Mouse (Mus musculus) forebrain, embryonic 13.5 days (tissue): ENCODE measurements around the gene Baz2b. TPM values are rescaled to one million over a fixed set of nuclear protein-coding genes. Genes with fewer than 3 reads are reported as not detected.
A peak's percentile ranks its signal among the peaks of the same experiment; 100 is the strongest.
"Not testable (repeated sequence)": the region's sequence is repeated elsewhere in the genome, so short reads cannot be mapped to it uniquely, and the experiment has no call there.

ENCODE experiments used
- ATAC-seq: fragments of 200-750 bp; cut with Nextera tagmentation; 2 replicates; pipeline ENCODE4 v1.8.0; 2017
- H3K27ac ChIP-seq: fragments of 300-500 bp; sonication (generic); 2 replicates; pipeline ENCODE4 v1.5.1; 2015; ENCODE audit warnings: inconsistent platforms, mild to moderate bottlenecking, moderate library complexity
- H3K27me3 ChIP-seq: fragments of 300-500 bp; sonication (generic); 2 replicates; pipeline ENCODE4 v1.6.1; 2015; ENCODE audit warnings: mild to moderate bottlenecking, inconsistent platforms
- H3K36me3 ChIP-seq: fragments of 300-500 bp; sonication (generic); 2 replicates; pipeline ENCODE4 v1.6.1; 2015; ENCODE audit warnings: mild to moderate bottlenecking, inconsistent platforms; ENCODE audit not compliant: poor library complexity, severe bottlenecking
- H3K4me1 ChIP-seq: fragments of 300-500 bp; sonication (generic); 2 replicates; pipeline ENCODE4 v1.6.1; 2015; ENCODE audit warnings: inconsistent platforms
- H3K4me2 ChIP-seq: fragments of 300-500 bp; sonication (generic); 2 replicates; pipeline ENCODE4 v1.6.1; 2015; ENCODE audit warnings: inconsistent platforms, mild to moderate bottlenecking, moderate library complexity
- H3K4me3 ChIP-seq: fragments of 300-500 bp; sonication (generic); 2 replicates; pipeline ENCODE4 v1.5.1; 2015; ENCODE audit warnings: mild to moderate bottlenecking, inconsistent platforms
- H3K9ac ChIP-seq: fragments of 300-500 bp; sonication (generic); 2 replicates; pipeline ENCODE4 v1.6.1; 2015; ENCODE audit warnings: mild to moderate bottlenecking, inconsistent platforms
- H3K9me3 ChIP-seq: fragments of 300-500 bp; sonication (generic); replicated peaks from 2 replicates; pipeline ENCODE4 v1.6.1; 2016; ENCODE audit warnings: inconsistent platforms
- WGBS: fragments of 180-500 bp; shearing (Covaris S2); methylation state at CpG from one replicate; pipeline ENCODE4 v1.1.7; 2015; 5-methylcytosine and 5-hydroxymethylcytosine counted together
- polyA plus RNA-seq: library from polyadenylated mRNA; unstranded; fragments of >200 nt; fragmentation: Nextera tagmentation; extraction: Ambion mirVana; gene quantifications from 2 replicates; pipeline ENCODE4 v1.2.1, GENCODE M21; 2015

Gene Baz2b
- polyA plus RNA-seq, 1 experiment from 2014 or later: 85.7 TPM

- Histone ChIP-seq H3K4me3 (no peak overlapping the region), H3K9me3 (no peaks in the 10 kb centered on the region), H3K36me3 (0 out of 2 replicates have a peak, but pooled peaks cover 3% of the 10 kb centered on the region), H3K27me3 (no peaks in the 10 kb centered on the region), H3K4me1 (peaks cover 16% of the 10 kb centered on the region), H3K9ac (no peak overlapping the region), H3K4me2 (no peak overlapping the region; the same call in 1 of the 2 replicates), H3K27ac (no peak overlapping the region)
- 51% methylated on average over 7 of the region's 7 CpGs for WGBS
- ATAC-seq: peak; percentile 87
Measured at GRCm38 (mm10) chr2:60082984-60083636, 126.5 kb downstream of the Baz2b start.

GRCm38 (mm10) chr2:60082225-60082624 lies 127.4 kb downstream of the Baz2b start:
- WGBS: 94% methylated on average over 4 of the region's 4 CpGs
- H3K36me3 ChIP-seq: no peaks in the 10 kb centered on the region
- H3K4me2 ChIP-seq: no peak overlapping the region
- ATAC-seq: no peak
- no peak overlapping the region for H3K27ac ChIP-seq
- H3K4me3 ChIP-seq: no peak overlapping the region
- no peak overlapping the region for H3K9ac ChIP-seq
- no peaks in the 10 kb centered on the region for H3K9me3 ChIP-seq
- H3K4me1 ChIP-seq: peaks cover 19% of the 10 kb centered on the region
- H3K27me3 ChIP-seq: no peaks in the 10 kb centered on the region

GRCm38 (mm10) chr2:60080831-60081230 lies 128.8 kb downstream of the Baz2b start:
- 81% methylated on average over 4 of the region's 4 CpGs for WGBS
- no peak for ATAC-seq

GRCm38 (mm10) chr2:60077631-60078030 lies 132.0 kb downstream of the Baz2b start:
- 66% methylated on average over 9 of the region's 9 CpGs for WGBS
- no peaks in the 10 kb centered on the region for H3K36me3 ChIP-seq
- no peak overlapping the region for H3K27ac ChIP-seq
- no peak overlapping the region for H3K4me2 ChIP-seq
- H3K27me3 ChIP-seq: no peaks in the 10 kb centered on the region
- no peak overlapping the region for H3K4me3 ChIP-seq
- H3K4me1 ChIP-seq: peaks cover 16% of the 10 kb centered on the region
- ATAC-seq: no peak
- H3K9me3 ChIP-seq: no peaks in the 10 kb centered on the region
- H3K9ac ChIP-seq: no peak overlapping the region

More at GRCm38 (mm10) chr2:60080831-60081230, 128.8 kb downstream of the Baz2b start:
- H3K4me3 ChIP-seq: no peak overlapping the region
- no peaks in the 10 kb centered on the region for H3K27me3 ChIP-seq
- no peak overlapping the region for H3K4me2 ChIP-seq
- peaks cover 31% of the 10 kb centered on the region for H3K4me1 ChIP-seq
- H3K36me3 ChIP-seq: no peaks in the 10 kb centered on the region
- H3K9ac ChIP-seq: no peak overlapping the region
- no peaks in the 10 kb centered on the region for H3K9me3 ChIP-seq
- H3K27ac ChIP-seq: no peak overlapping the region

GRCm38 (mm10) chr2:60076800-60077199 lies 132.8 kb downstream of the Baz2b start:
- no peaks in the 10 kb centered on the region for H3K27me3 ChIP-seq
- H3K4me1 ChIP-seq: peaks cover 15% of the 10 kb centered on the region
- no peaks in the 10 kb centered on the region for H3K36me3 ChIP-seq
- no peak for ATAC-seq
- H3K9ac ChIP-seq: no peak overlapping the region
- no peak overlapping the region for H3K27ac ChIP-seq
- no peak overlapping the region for H3K4me3 ChIP-seq
- WGBS: 47% methylated on average over 7 of the region's 7 CpGs
- no peaks in the 10 kb centered on the region for H3K9me3 ChIP-seq
- H3K4me2 ChIP-seq: no peak overlapping the region

- Histone ChIP-seq H3K27me3 (no peaks in the 10 kb centered on the region), H3K9ac (no peak overlapping the region), H3K27ac (no peak overlapping the region), H3K4me1 (peaks cover 15% of the 10 kb centered on the region), H3K36me3 (no peaks in the 10 kb centered on the region), H3K4me3 (no peak overlapping the region), H3K4me2 (no peak overlapping the region), H3K9me3 (no peaks in the 10 kb centered on the region)
- ATAC-seq: no peak
- 3% methylated on average over 1 of the region's 1 CpGs for WGBS
Measured at GRCm38 (mm10) chr2:60076025-60076424, 133.6 kb downstream of the Baz2b start.

GRCm38 (mm10) chr2:60073798-60074197 lies 135.8 kb downstream of the Baz2b start:
- H3K27ac ChIP-seq, H3K9me3 ChIP-seq, H3K27me3 ChIP-seq, H3K4me3 ChIP-seq, H3K36me3 ChIP-seq, ATAC-seq, H3K4me2 ChIP-seq, H3K9ac ChIP-seq: not testable (repeated sequence)
- WGBS: 96% methylated on average over 1 of the region's 1 CpGs
- H3K4me1 ChIP-seq: peaks cover 17% of the 10 kb centered on the region

- Histone ChIP-seq H3K27ac (no peak overlapping the region), H3K4me2 (no peak overlapping the region), H3K4me3 (no peak overlapping the region), H3K36me3 (no peaks in the 10 kb centered on the region), H3K9ac (no peak overlapping the region), H3K27me3 (no peaks in the 10 kb centered on the region), H3K9me3 (no peaks in the 10 kb centered on the region), H3K4me1 (peaks cover 18% of the 10 kb centered on the region)
- 80% methylated on average over 8 of the region's 8 CpGs for WGBS
- no peak for ATAC-seq
Measured at GRCm38 (mm10) chr2:60071813-60072212, 137.8 kb downstream of the Baz2b start.

- ATAC-seq: no peak
- H3K4me2 ChIP-seq: no peak overlapping the region
- no peak overlapping the region for H3K27ac ChIP-seq
- peaks cover 11% of the 10 kb centered on the region; the same call in 1 of the 2 replicates for H3K4me1 ChIP-seq
- no peak overlapping the region for H3K4me3 ChIP-seq
- peaks cover under 1% of the 10 kb centered on the region; the same call in 1 of the 2 replicates for H3K36me3 ChIP-seq
- no peak overlapping the region for H3K9ac ChIP-seq
- H3K27me3 ChIP-seq: no peaks in the 10 kb centered on the region
- WGBS: 83% methylated on average over 5 of the region's 5 CpGs
- no peaks in the 10 kb centered on the region for H3K9me3 ChIP-seq
Measured at GRCm38 (mm10) chr2:60070938-60071337, 138.7 kb downstream of the Baz2b start.

GRCm38 (mm10) chr2:60068468-60068867 lies 141.2 kb downstream of the Baz2b start:
- Histone ChIP-seq H3K36me3 (peaks cover 19% of the 10 kb centered on the region), H3K9me3 (no peaks in the 10 kb centered on the region), H3K4me1 (peaks cover 11% of the 10 kb centered on the region; the same call in 1 of the 2 replicates), H3K4me3 (no peak overlapping the region), H3K27me3 (no peaks in the 10 kb centered on the region), H3K4me2 (no peak overlapping the region), H3K27ac (no peak overlapping the region), H3K9ac (no peak overlapping the region)
- 17% methylated on average over 3 of the region's 3 CpGs for WGBS
- 0 out of 2 replicates have a peak, but pooled peaks have one; percentile 45 for ATAC-seq

- ATAC-seq: no peak
Measured at GRCm38 (mm10) chr2:60065415-60065814, 144.2 kb downstream of the Baz2b start.

GRCm38 (mm10) chr2:60060185-60060775 lies 149.4 kb downstream of the Baz2b start:
- 100% methylated on average over 1 of the region's 1 CpGs for WGBS
- Histone ChIP-seq H3K4me2 (no peak overlapping the region), H3K9me3 (no peaks in the 10 kb centered on the region)

More at GRCm38 (mm10) chr2:60065415-60065814, 144.2 kb downstream of the Baz2b start:
- Histone ChIP-seq H3K36me3 (peaks cover 29% of the 10 kb centered on the region), H3K4me1 (peaks cover 11% of the 10 kb centered on the region; the same call in 1 of the 2 replicates), H3K4me2 (no peak overlapping the region), H3K27ac (no peak overlapping the region), H3K9ac (no peak overlapping the region), H3K27me3 (no peaks in the 10 kb centered on the region), H3K4me3 (no peak overlapping the region), H3K9me3 (no peaks in the 10 kb centered on the region)
- WGBS: 94% methylated on average over 5 of the region's 5 CpGs

More at GRCm38 (mm10) chr2:60060185-60060775, 149.4 kb downstream of the Baz2b start:
- Histone ChIP-seq H3K4me1 (peaks cover 11% of the 10 kb centered on the region), H3K27me3 (no peaks in the 10 kb centered on the region), H3K36me3 (peaks cover 21% of the 10 kb centered on the region), H3K4me3 (no peak overlapping the region), H3K9ac (no peak overlapping the region), H3K27ac (no peak overlapping the region)
- no peak for ATAC-seq
